Mouse (Mus musculus) kidney, adult 2 months (tissue): ENCODE data around the gene Vmn1r151.
"Not testable (repeated sequence)": the region's sequence is repeated elsewhere in the genome, so short reads cannot be mapped to it uniquely, and the experiment has no call there.

Experiments
- CTCF ChIP-seq: fragments of 200-500 bp; conservative IDR thresholded peaks from 2 replicates; pipeline ENCODE4 v1.5.1; 2011; ENCODE audit warnings: low read depth, mild to moderate bottlenecking, control low read depth, low read length, moderate library complexity, mixed read lengths; ENCODE audit not compliant: insufficient read depth, insufficient read length
- POLR2A ChIP-seq: fragments of 200-500 bp; IDR thresholded peaks from one replicate; pipeline ENCODE4 v1.6.1; 2011; ENCODE audit warnings: low read depth, low read length, control low read depth

- not testable (repeated sequence) for TF ChIP-seq CTCF, POLR2A
Measured at GRCm38 (mm10) chr7:22499578-22499977, at the start of gene Vmn1r151.
